Mouse (Mus musculus) neural tube, embryonic 10.5 days (tissue): Measurements from ENCODE around the gene Tmem141.
A peak's percentile ranks its signal among the peaks of the same experiment; 100 is the strongest.

Source experiments
- DNase-seq: peaks from one replicate; pipeline ENCODE4 v3.0.0-alpha.2; 2017; ENCODE audit warnings: low spot score; ENCODE audit errors: extremely low spot score

Tmem141 gene

GRCm38 (mm10) chr2:25577951-25578795, 43.6 kb downstream of the Tmem141 start:
- peak; percentile 68 for DNase-seq

- DNase-seq: no peak
Measured at GRCm38 (mm10) chr2:25576965-25577891, 44.6 kb downstream of the Tmem141 start.

GRCm38 (mm10) chr2:25576028-25576850, 45.6 kb downstream of the Tmem141 start:
- no peak for DNase-seq

- DNase-seq: peak; percentile 69
Measured at GRCm38 (mm10) chr2:25575432-25576027, 46.3 kb downstream of the Tmem141 start.

- DNase-seq: peak; percentile 96
Measured at GRCm38 (mm10) chr2:25574579-25575431, 47.0 kb downstream of the Tmem141 start, which contains the start of the genes Mamdc4 and Phpt1. Gene Mamdc4, minus strand, starts transcription at chr2:25574845. Gene Phpt1, minus strand, starts transcription at chr2:25575224.

- no peak for DNase-seq
Measured at GRCm38 (mm10) chr2:25574136-25574535, 47.7 kb downstream of the Tmem141 start.

GRCm38 (mm10) chr2:25573068-25573467, 48.7 kb downstream of the Tmem141 start:
- no peak for DNase-seq

- DNase-seq: no peak
Measured at GRCm38 (mm10) chr2:25571221-25571620, 50.6 kb downstream of the Tmem141 start.
